Mouse (Mus musculus) MEL (cell line): ENCODE data around the gene Ffar3. TPM values are rescaled to one million over a fixed set of nuclear protein-coding genes. Genes with fewer than 3 reads are reported as not detected.
"Not testable (repeated sequence)": the region's sequence is repeated elsewhere in the genome, so short reads cannot be mapped to it uniquely, and the experiment has no call there.

Source experiments
- DNase-seq: peaks from one replicate; pipeline ENCODE4 v3.0.0; 2011; ENCODE audit warnings: low read depth, low spot score
- H3K27ac ChIP-seq: 2 replicates; pipeline ENCODE4 v1.5.1; 2012; ENCODE audit warnings: low read depth, mild to moderate bottlenecking, control low read depth, low read length, moderate library complexity; ENCODE audit not compliant: control insufficient read depth
- H3K27me3 ChIP-seq, 2 experiments: fragments of 150-350 bp in 1 of 2; sonication (generic) in 1 of 2; 2 replicates each; pipeline ENCODE4 v1.6.1; 2012; ENCODE audit warnings: low read length in 2 of 2, mild to moderate bottlenecking in 2 of 2, improper control_type of control experiment in 1 of 2, moderate library complexity in 1 of 2; ENCODE audit not compliant: insufficient read depth in 2 of 2, control insufficient read depth in 1 of 2
- H3K36me3 ChIP-seq, 2 experiments: 2 replicates each; pipeline ENCODE4 v1.6.1; 2012 to 2014; ENCODE audit warnings: low read length in 2 of 2, improper control_type of control experiment in 1 of 2, inconsistent platforms in 1 of 2, mild to moderate bottlenecking in 1 of 2; ENCODE audit not compliant: insufficient read depth in 2 of 2, control insufficient read depth in 1 of 2
- H3K4me1 ChIP-seq, 2 experiments: fragments of 150-350 bp in 1 of 2; sonication (generic) in 1 of 2; 2 replicates each; pipeline ENCODE4 v1.6.1; 2012; ENCODE audit warnings: low read length in 2 of 2, improper control_type of control experiment in 1 of 2, mild to moderate bottlenecking in 1 of 2; ENCODE audit not compliant: insufficient read depth in 2 of 2, control insufficient read depth in 1 of 2
- H3K4me3 ChIP-seq, 2 experiments: fragments of 150-350 bp in 1 of 2; sonication (generic) in 1 of 2; 2 replicates each; pipeline ENCODE4 v1.5.1; 2012; ENCODE audit warnings: low read depth in 2 of 2, low read length in 2 of 2, mild to moderate bottlenecking in 2 of 2, moderate library complexity in 2 of 2, control low read depth in 1 of 2, improper control_type of control experiment in 1 of 2; ENCODE audit not compliant: control insufficient read depth in 1 of 2, insufficient read depth in 1 of 2
- H3K79me2 ChIP-seq: 2 replicates; pipeline ENCODE4 v1.6.1; 2012; ENCODE audit warnings: mild to moderate bottlenecking, low read length, moderate library complexity; ENCODE audit not compliant: control insufficient read depth, poor library complexity, insufficient read depth
- H3K9ac ChIP-seq: 2 replicates; pipeline ENCODE4 v1.6.1; 2012; ENCODE audit warnings: low read depth, mild to moderate bottlenecking, control low read depth, low read length, moderate library complexity; ENCODE audit not compliant: control insufficient read depth, poor library complexity, severe bottlenecking
- H3K9me3 ChIP-seq: fragments of 150-350 bp; sonication (generic); replicated peaks from 2 replicates; pipeline ENCODE4 v1.6.1; 2012; ENCODE audit warnings: mild to moderate bottlenecking, low read length, improper control_type of control experiment, moderate library complexity; ENCODE audit not compliant: insufficient read depth
- BHLHE40 ChIP-seq: IDR thresholded peaks from 2 replicates; pipeline ENCODE4 v1.6.1; 2012; ENCODE audit warnings: low read depth, mild to moderate bottlenecking, inconsistent platforms, low read length, improper control_type of control experiment, borderline replicate concordance
- CHD1 ChIP-seq: IDR thresholded peaks from 2 replicates; pipeline ENCODE4 v1.6.1; 2012; ENCODE audit warnings: low read depth, mild to moderate bottlenecking, inconsistent platforms, low read length, improper control_type of control experiment
- CHD2 ChIP-seq: IDR thresholded peaks from 2 replicates; pipeline ENCODE4 v1.6.1; 2011; ENCODE audit warnings: low read length, improper control_type of control experiment
- CTCF ChIP-seq, 3 experiments: IDR thresholded peaks in 2 of 3; conservative IDR thresholded peaks in 1 of 3; 2 replicates each; pipeline ENCODE4 v1.5.1; 2011 to 2012; ENCODE audit warnings: low read length in 3 of 3, low read depth in 2 of 3, mild to moderate bottlenecking in 2 of 3, improper control_type of control experiment in 1 of 3, inconsistent platforms in 1 of 3, mixed read lengths in 1 of 3, moderate library complexity in 1 of 3; ENCODE audit not compliant: control insufficient read depth in 1 of 3, insufficient read depth in 1 of 3, poor library complexity in 1 of 3, severe bottlenecking in 1 of 3
- E2F4 ChIP-seq: IDR thresholded peaks from 2 replicates; pipeline ENCODE4 v1.6.1; 2011; ENCODE audit warnings: low read depth, low read length, improper control_type of control experiment, borderline replicate concordance
- GABPA ChIP-seq: IDR thresholded peaks from 2 replicates; pipeline ENCODE4 v1.6.1; 2012; ENCODE audit warnings: low read depth, mild to moderate bottlenecking, inconsistent platforms, low read length, improper control_type of control experiment, moderate library complexity
- GATA1 ChIP-seq: IDR thresholded peaks from 2 replicates; pipeline ENCODE4 v1.6.1; 2011; ENCODE audit warnings: low read depth, low read length, improper control_type of control experiment
- JUND ChIP-seq: IDR thresholded peaks from 2 replicates; pipeline ENCODE4 v1.6.1; 2011; ENCODE audit warnings: low read depth, mild to moderate bottlenecking, improper control_type of control experiment, low read length
- MAFK ChIP-seq: IDR thresholded peaks from 2 replicates; pipeline ENCODE4 v1.6.1; 2011; ENCODE audit warnings: low read depth, mild to moderate bottlenecking, low read length, improper control_type of control experiment, borderline replicate concordance
- MAX ChIP-seq: IDR thresholded peaks from 2 replicates; pipeline ENCODE4 v1.6.1; 2011; ENCODE audit warnings: low read length, improper control_type of control experiment
- MXI1 ChIP-seq: IDR thresholded peaks from 2 replicates; pipeline ENCODE4 v1.6.1; 2011; ENCODE audit warnings: mild to moderate bottlenecking, low read depth, low read length, improper control_type of control experiment
- MYB ChIP-seq: IDR thresholded peaks from 2 replicates; pipeline ENCODE4 v1.6.1; 2011; ENCODE audit warnings: mild to moderate bottlenecking, low read depth, low read length, improper control_type of control experiment
- MYC ChIP-seq: IDR thresholded peaks from 2 replicates; pipeline ENCODE4 v1.6.1; 2011; ENCODE audit warnings: low read depth, mild to moderate bottlenecking, low read length, improper control_type of control experiment, moderate library complexity
- NELFE ChIP-seq: IDR thresholded peaks from 2 replicates; pipeline ENCODE4 v1.6.1; 2011; ENCODE audit warnings: low read depth, low read length, improper control_type of control experiment
- POLR2AphosphoS5 ChIP-seq: IDR thresholded peaks from 2 replicates; pipeline ENCODE4 v1.6.1; 2012; ENCODE audit warnings: low read depth, borderline replicate concordance, mild to moderate bottlenecking, inconsistent platforms, low read length, moderate library complexity, mixed read lengths
- RAD21 ChIP-seq: IDR thresholded peaks from 2 replicates; pipeline ENCODE4 v1.6.1; 2011; ENCODE audit warnings: mild to moderate bottlenecking, low read depth, low read length, improper control_type of control experiment
- RCOR1 ChIP-seq: IDR thresholded peaks from 2 replicates; pipeline ENCODE4 v1.6.1; 2012; ENCODE audit warnings: low read depth, mild to moderate bottlenecking, inconsistent platforms, low read length, improper control_type of control experiment
- SMC3 ChIP-seq: IDR thresholded peaks from 2 replicates; pipeline ENCODE4 v1.6.1; 2011; ENCODE audit warnings: low read depth, low read length, improper control_type of control experiment
- TAL1 ChIP-seq: IDR thresholded peaks from 2 replicates; pipeline ENCODE4 v1.6.1; 2012; ENCODE audit warnings: mild to moderate bottlenecking, inconsistent platforms, low read length, moderate library complexity, mixed read lengths
- TBP ChIP-seq: IDR thresholded peaks from 2 replicates; pipeline ENCODE4 v1.8.0; 2011; ENCODE audit warnings: low read depth, low read length, improper control_type of control experiment
- UBTF ChIP-seq: IDR thresholded peaks from 2 replicates; pipeline ENCODE4 v1.6.1; 2012; ENCODE audit warnings: low read depth, mild to moderate bottlenecking, inconsistent platforms, low read length, improper control_type of control experiment, moderate library complexity, borderline replicate concordance; ENCODE audit not compliant: insufficient read depth
- USF1 ChIP-seq: IDR thresholded peaks from 2 replicates; pipeline ENCODE4 v1.6.1; 2014; ENCODE audit warnings: low read depth, mild to moderate bottlenecking, inconsistent platforms, low read length, improper control_type of control experiment, moderate library complexity
- USF2 ChIP-seq, 2 experiments: IDR thresholded peaks; 2 replicates each; pipeline ENCODE4 v1.6.1; 2011 to 2012; ENCODE audit warnings: improper control_type of control experiment in 2 of 2, low read length in 2 of 2, borderline replicate concordance in 1 of 2, inconsistent platforms in 1 of 2, low read depth in 1 of 2, mild to moderate bottlenecking in 1 of 2; ENCODE audit not compliant: insufficient read depth in 1 of 2
- ZMIZ1 ChIP-seq: IDR thresholded peaks from 2 replicates; pipeline ENCODE4 v1.6.1; 2012; ENCODE audit warnings: low read depth, mild to moderate bottlenecking, inconsistent platforms, low read length, improper control_type of control experiment, moderate library complexity
- ZNF384 ChIP-seq: IDR thresholded peaks from 2 replicates; pipeline ENCODE4 v1.6.1; 2012; ENCODE audit warnings: low read depth, mild to moderate bottlenecking, inconsistent platforms, low read length, improper control_type of control experiment
- polyA plus RNA-seq, 2 experiments: library from polyadenylated mRNA; stranded (reverse) in 1 of 2; unstranded in 1 of 2; fragments of >175 nt in 1 of 2; fragments of >200 nt in 1 of 2; gene quantifications; 2 replicates each; pipeline versions ENCODE4 v1.2.1 to v1.2.4; 2012; ENCODE audit warnings: low replicate concordance in 2 of 2, low read depth in 1 of 2; ENCODE audit not compliant: insufficient read length in 2 of 2, insufficient read depth in 1 of 2, missing spikeins in 1 of 2
- total RNA-seq: library from RNA; depleted of rRNA; stranded (reverse); fragments of 300-350 nt; gene quantifications from 2 replicates; pipeline ENCODE4 v1.2.3, GENCODE M21; 2012

The Ffar3 gene
- total and polyA plus RNA-seq, 3 experiments: not detected

- Histone ChIP-seq H3K79me2 (no peaks in the 10 kb centered on the region), H3K27ac (peak overlapping the region; percentile 41), H3K9ac (peak overlapping the region; percentile 11; the same call in 1 of the 2 replicates), H3K27me3 (no peaks in the 10 kb centered on the region), H3K36me3 (peaks cover 0 to 15% of the 10 kb centered on the region in 2 experiments; a peak in 2 of 4 replicates), H3K9me3 (no peaks in the 10 kb centered on the region), H3K4me1 (peaks cover 6 to 21% of the 10 kb centered on the region in 2 experiments; a peak in 3 of 4 replicates), H3K4me3 (no peak overlapping the region)
- TF ChIP-seq ZMIZ1 (no peak), ZNF384 (no peak)
- DNase-seq: no peak
These were observed 26.6 kb downstream of the Ffar3 start for GRCm38 (mm10) chr7:30829428-30829827.

GRCm38 (mm10) chr7:30828871-30829270 is 27.1 kb downstream of the Ffar3 start:
- not testable (repeated sequence) for H3K4me3 ChIP-seq, H3K9me3 ChIP-seq, H3K79me2 ChIP-seq, H3K27me3 ChIP-seq, H3K9ac ChIP-seq
- peaks cover 0 to 15% of the 10 kb centered on the region in 2 experiments; a peak in 2 of 4 replicates for H3K36me3 ChIP-seq
- peaks cover 6 to 21% of the 10 kb centered on the region in 2 experiments; a peak in 3 of 4 replicates for H3K4me1 ChIP-seq
- peak overlapping the region; percentile 41; the same call in 1 of the 2 replicates for H3K27ac ChIP-seq
- DNase-seq: peak; percentile 43

- peak; percentile 41 for DNase-seq
- peaks cover 3 to 17% of the 10 kb centered on the region in 2 experiments; a peak in 3 of 4 replicates for H3K4me1 ChIP-seq
- no peak for TF ChIP-seq GATA1
- no peak for TF ChIP-seq RAD21
- no peak for TF ChIP-seq RCOR1
- TF ChIP-seq JUND: no peak
- TF ChIP-seq MYC: no peak
- TF ChIP-seq TAL1: no peak
- TF ChIP-seq UBTF: 0 out of 2 replicates have a peak, but pooled peaks have one; percentile 59
- no peak for TF ChIP-seq USF1
- no peak for TF ChIP-seq BHLHE40
- no peak for TF ChIP-seq CTCF (IDR thresholded peaks at IDR 0.05 in 2 of 3, conservative IDR thresholded peaks at IDR 0.05 in 1 of 3; ENCODE audit: control insufficient read depth in 1 of 3, insufficient read depth in 1 of 3, low read depth in 2 of 3, low read length in 3 of 3, poor library complexity in 1 of 3, severe bottlenecking in 1 of 3)
- no peak for TF ChIP-seq MXI1
- TF ChIP-seq USF2 (IDR thresholded peaks at IDR 0.05; ENCODE audit: borderline replicate concordance in 1 of 2, insufficient read depth in 1 of 2, low read depth in 1 of 2, low read length in 2 of 2): no peak
- TF ChIP-seq NELFE: no peak
- peak; percentile 70; the same call in 1 of the 2 replicates for TF ChIP-seq TBP
- TF ChIP-seq ZMIZ1: no peak
- TF ChIP-seq POLR2AphosphoS5: no peak
- no peak for TF ChIP-seq E2F4
- TF ChIP-seq MYB: no peak
- TF ChIP-seq MAX: no peak
- TF ChIP-seq SMC3: no peak
- no peak for TF ChIP-seq CHD2
- no peak for TF ChIP-seq GABPA
- peak; percentile 88 for TF ChIP-seq ZNF384
- TF ChIP-seq CHD1: no peak
- no peak for TF ChIP-seq MAFK
- H3K4me3 ChIP-seq: no peak overlapping the region
- H3K79me2 ChIP-seq: no peaks in the 10 kb centered on the region
- H3K36me3 ChIP-seq: peaks cover 0 to 12% of the 10 kb centered on the region in 2 experiments; a peak in 2 of 4 replicates
- H3K9me3 ChIP-seq: no peaks in the 10 kb centered on the region
- no peak overlapping the region; the same call in 1 of the 2 replicates for H3K27ac ChIP-seq
- H3K9ac ChIP-seq: no peak overlapping the region
- H3K27me3 ChIP-seq: no peaks in the 10 kb centered on the region
These were observed 29.3 kb downstream of the Ffar3 start for GRCm38 (mm10) chr7:30826660-30827059.
